Mouse (Mus musculus) granulocyte monocyte progenitor cell, adult 5-6 weeks (primary cell): Measurements from ENCODE around the gene Gm8890. TPM values are rescaled to one million over a fixed set of nuclear protein-coding genes. Genes with fewer than 3 reads are reported as not detected.
"Not testable (repeated sequence)": the region's sequence is repeated elsewhere in the genome, so short reads cannot be mapped to it uniquely, and the experiment has no call there.

Source experiments
- ATAC-seq: replicated peaks from 2 replicates; pipeline ENCODE4 v1.8.0; 2016; ENCODE audit warnings: mild to moderate bottlenecking, moderate TSS enrichment, inconsistent platforms; ENCODE audit not compliant: poor library complexity, severe bottlenecking
- total RNA-seq, 2 experiments: library from RNA; stranded (forward) in 1 of 2; stranded (reverse) in 1 of 2; fragments of 200-712, 200-1000 nt in 1 of 2; fragments of >200 nt in 1 of 2; fragmentation: Nextera tagmentation in 1 of 2; gene quantifications; 2 replicates each; pipeline ENCODE4 v1.2.3; 2014 to 2017

Gene Gm8890
- not detected in 2 replicates for total RNA-seq (2014; fragmentation: Nextera tagmentation)
- total RNA-seq (2017), result not detected in 2 replicates

GRCm38 (mm10) chr5:11255733-11256132 is at the start of gene Gm8890:
TSS of gene Gm8890 (plus strand) at chr5:11256033.
- ATAC-seq, result not testable (repeated sequence)

- not testable (repeated sequence) for ATAC-seq
Measured at GRCm38 (mm10) chr5:11256221-11256620, 388 bp downstream of the Gm8890 start.

Other genes starting within 250 kb of the Gm8890 start
- gene Gm8879, start 128.4 kb upstream of the Gm8890 start, total RNA-seq (2014; fragmentation: Nextera tagmentation), result not detected in 2 replicates
- gene Gm8879, start 128.4 kb upstream of the Gm8890 start, total RNA-seq (2017), result not detected in 2 replicates
- not detected in 2 replicates for gene Gm5861, start 73.0 kb upstream of the Gm8890 start, total RNA-seq (2014; fragmentation: Nextera tagmentation)
- gene Gm5861, start 73.0 kb upstream of the Gm8890 start, total RNA-seq (2017), result not detected in 2 replicates
- gene Speer1, start 85.5 kb downstream of the Gm8890 start, total RNA-seq (2014; fragmentation: Nextera tagmentation), result not detected in 2 replicates
- gene Speer1, start 85.5 kb downstream of the Gm8890 start, total RNA-seq (2017), result not detected in 2 replicates
- gene Gm8897, start 160.4 kb downstream of the Gm8890 start, total RNA-seq (2014; fragmentation: Nextera tagmentation), result not detected in 2 replicates
- gene Gm8897, start 160.4 kb downstream of the Gm8890 start, total RNA-seq (2017), result not detected in 2 replicates
- not detected in 2 replicates for gene Gm8906, start 246.7 kb downstream of the Gm8890 start, total RNA-seq (2014; fragmentation: Nextera tagmentation)
- not detected in 2 replicates for gene Gm8906, start 246.7 kb downstream of the Gm8890 start, total RNA-seq (2017)